Mouse (Mus musculus) bone marrow macrophage, adult 2 months (primary cell): ENCODE results near the gene Saa4. TPM values are rescaled to one million over a fixed set of nuclear protein-coding genes. Genes with fewer than 3 reads are reported as not detected.
"Not testable (repeated sequence)": the region's sequence is repeated elsewhere in the genome, so short reads cannot be mapped to it uniquely, and the experiment has no call there.

ENCODE experiments used
- H3K27ac ChIP-seq: 2 replicates; pipeline ENCODE4 v1.5.1; 2012; ENCODE audit warnings: low read depth, low read length; ENCODE audit not compliant: insufficient read depth
- H3K4me1 ChIP-seq: 2 replicates; pipeline ENCODE4 v1.6.1; 2012; ENCODE audit warnings: low read length; ENCODE audit not compliant: control insufficient read depth, insufficient read depth
- H3K4me3 ChIP-seq: 2 replicates; pipeline ENCODE4 v1.5.1; 2012; ENCODE audit warnings: mild to moderate bottlenecking, low read length, moderate library complexity; ENCODE audit not compliant: insufficient read depth
- CTCF ChIP-seq: IDR thresholded peaks from 2 replicates; pipeline ENCODE4 v1.5.1; 2012; ENCODE audit warnings: low read depth, mild to moderate bottlenecking, low read length, moderate library complexity
- POLR2A ChIP-seq: IDR thresholded peaks from 2 replicates; pipeline ENCODE4 v1.6.1; 2012; ENCODE audit warnings: mild to moderate bottlenecking, low read depth, low read length, borderline replicate concordance
- polyA plus RNA-seq: library from polyadenylated mRNA; stranded (reverse); fragments of >200 nt; gene quantifications from 2 replicates; pipeline ENCODE4 v1.2.4, GENCODE M21; 2012; ENCODE audit not compliant: missing spikeins, insufficient read depth, insufficient read length

The Saa4 gene
- polyA plus RNA-seq, 1 experiment: not detected

- H3K4me1 ChIP-seq: peaks cover 67% of the 10 kb centered on the region
- no peak for TF ChIP-seq POLR2A
- peak within 1 kb of the TSS; percentile 40 for H3K27ac ChIP-seq
- peak within 1 kb of the TSS; percentile 30 for H3K4me3 ChIP-seq
These were observed 16.8 kb downstream of the Saa4 start, which contains the start of gene Saa3 for GRCm38 (mm10) chr7:46715600-46715999. Saa3 (minus strand) TSS chr7:46715700.

GRCm38 (mm10) chr7:46714518-46714917 lies 17.9 kb downstream of the Saa4 start:
- Histone ChIP-seq H3K4me3 (peak overlapping the region; percentile 30), H3K4me1 (peaks cover 56% of the 10 kb centered on the region), H3K27ac (no peak overlapping the region)
- TF ChIP-seq POLR2A: no peak
- peak; percentile 59; the same call in 1 of the 2 replicates for TF ChIP-seq CTCF

- Histone ChIP-seq H3K4me1 (peaks cover 44% of the 10 kb centered on the region), H3K27ac (peak overlapping the region; percentile 25), H3K4me3 (no peak overlapping the region)
- TF ChIP-seq CTCF (no peak), POLR2A (no peak)
These were observed 20.2 kb downstream of the Saa4 start for GRCm38 (mm10) chr7:46712250-46712649.

- Histone ChIP-seq H3K4me1 (peaks cover 30% of the 10 kb centered on the region), H3K4me3 (peak within 1 kb of the TSS; percentile 94), H3K27ac (peak within 1 kb of the TSS; percentile 17; the same call in 1 of the 2 replicates)
- no peak for TF ChIP-seq POLR2A
- TF ChIP-seq CTCF: peak; percentile 76
These were observed 22.0 kb downstream of the Saa4 start, which contains the start of gene Saal1 for GRCm38 (mm10) chr7:46710390-46710844. Saal1 (minus strand) TSS chr7:46710680.

- TF ChIP-seq POLR2A (no peak), CTCF (no peak)
- H3K4me3 ChIP-seq: no peak overlapping the region
- no peak overlapping the region for H3K27ac ChIP-seq
- H3K4me1 ChIP-seq: peaks cover 3% of the 10 kb centered on the region; the same call in 1 of the 2 replicates
These were observed 31.8 kb downstream of the Saa4 start for GRCm38 (mm10) chr7:46700521-46701025.

- Histone ChIP-seq H3K4me1 (no peaks in the 10 kb centered on the region), H3K4me3 (no peak overlapping the region), H3K27ac (no peak overlapping the region)
- TF ChIP-seq POLR2A: no peak
- no peak for TF ChIP-seq CTCF
These were observed 35.6 kb downstream of the Saa4 start for GRCm38 (mm10) chr7:46696754-46697153.

GRCm38 (mm10) chr7:46686827-46687226 lies 45.6 kb downstream of the Saa4 start:
- Histone ChIP-seq H3K4me3 (no peak overlapping the region), H3K27ac (no peak overlapping the region), H3K4me1 (0 out of 2 replicates have a peak, but pooled peaks cover 3% of the 10 kb centered on the region)
- no peak for TF ChIP-seq POLR2A
- TF ChIP-seq CTCF: no peak

- Histone ChIP-seq H3K4me1 (no peaks in the 10 kb centered on the region), H3K27ac (no peak overlapping the region), H3K4me3 (no peak overlapping the region)
- TF ChIP-seq POLR2A (no peak), CTCF (no peak)
These were observed 51.7 kb downstream of the Saa4 start for GRCm38 (mm10) chr7:46680732-46681131.

- H3K4me3 ChIP-seq, H3K4me1 ChIP-seq, H3K27ac ChIP-seq: not testable (repeated sequence)
These were observed 53.4 kb downstream of the Saa4 start for GRCm38 (mm10) chr7:46679044-46679443.

- Histone ChIP-seq H3K4me3 (no peak overlapping the region), H3K4me1 (no peaks in the 10 kb centered on the region), H3K27ac (no peak overlapping the region)
- no peak for TF ChIP-seq POLR2A
- TF ChIP-seq CTCF: no peak
These were observed 54.0 kb downstream of the Saa4 start for GRCm38 (mm10) chr7:46678417-46678816.

Other genes with a start within 250 kb of the Saa4 start
- gene Sergef, start 92.8 kb downstream of the Saa4 start, polyA plus RNA-seq: 7.0 and 7.4 TPM in 2 replicates
- gene Tph1, start 60.1 kb downstream of the Saa4 start, polyA plus RNA-seq: not detected in 2 replicates
- 7.9 and 8.1 TPM in 2 replicates for gene Saal1, start 21.9 kb downstream of the Saa4 start, polyA plus RNA-seq
- 5.0 and 6.2 TPM in 2 replicates for gene Saa3, start 16.9 kb downstream of the Saa4 start, polyA plus RNA-seq
- not detected in 2 replicates for gene Saa1, start 10.4 kb upstream of the Saa4 start, polyA plus RNA-seq
- gene Saa2, start 19.2 kb upstream of the Saa4 start, polyA plus RNA-seq: not detected in 2 replicates
- gene Hps5, start 63.5 kb upstream of the Saa4 start, polyA plus RNA-seq: 39.6 and 40.9 TPM in 2 replicates
- gene Gtf2h1, start 63.5 kb upstream of the Saa4 start, polyA plus RNA-seq: 37.0 and 40.5 TPM in 2 replicates
- gene Ldha, start 108.9 kb upstream of the Saa4 start, polyA plus RNA-seq: 344 and 355 TPM in 2 replicates
- not detected in 2 replicates for gene Ldhc, start 128.6 kb upstream of the Saa4 start, polyA plus RNA-seq
- 103 and 112 TPM in 2 replicates for gene Tsg101, start 187.4 kb upstream of the Saa4 start, polyA plus RNA-seq
- 11.3 and 17.4 TPM in 2 replicates for gene Uevld, start 225.9 kb upstream of the Saa4 start, polyA plus RNA-seq